Mouse (Mus musculus): ENCODE measurements around the gene Sprr2f. TPM values are rescaled to one million over a fixed set of nuclear protein-coding genes. Genes with fewer than 3 reads are reported as not detected.

The Sprr2f gene
- polyA plus RNA-seq (2015; fragmentation: Illumina TruSeq; extraction: RNeasy Lipid Tissue Mini Kit (QIAGEN cat#74804); ENCODE audit: insufficient read depth, low replicate concordance) = not detected

DNA sequence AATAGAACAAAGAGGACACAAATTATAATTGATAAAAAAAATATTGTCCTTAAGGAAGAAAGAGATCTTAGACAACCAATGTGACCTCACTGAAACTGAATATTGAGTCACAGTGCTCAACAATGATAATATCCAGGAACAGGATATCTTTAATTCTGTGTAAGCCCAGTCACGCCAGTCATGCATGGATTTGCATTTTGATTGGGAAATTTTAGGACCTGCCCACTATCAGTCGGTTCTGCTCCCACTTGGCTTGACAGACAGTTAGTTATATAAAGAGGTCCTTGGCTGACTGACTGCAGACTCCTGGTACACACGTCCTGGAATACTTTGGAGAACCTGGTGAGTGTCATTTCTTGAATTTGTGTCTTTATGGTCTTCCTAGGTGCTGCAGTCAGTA is at the start of gene Sprr2f:
Sprr2f (plus strand) TSS at position 301 of the 400 bp plus-strand sequence.

DNA sequence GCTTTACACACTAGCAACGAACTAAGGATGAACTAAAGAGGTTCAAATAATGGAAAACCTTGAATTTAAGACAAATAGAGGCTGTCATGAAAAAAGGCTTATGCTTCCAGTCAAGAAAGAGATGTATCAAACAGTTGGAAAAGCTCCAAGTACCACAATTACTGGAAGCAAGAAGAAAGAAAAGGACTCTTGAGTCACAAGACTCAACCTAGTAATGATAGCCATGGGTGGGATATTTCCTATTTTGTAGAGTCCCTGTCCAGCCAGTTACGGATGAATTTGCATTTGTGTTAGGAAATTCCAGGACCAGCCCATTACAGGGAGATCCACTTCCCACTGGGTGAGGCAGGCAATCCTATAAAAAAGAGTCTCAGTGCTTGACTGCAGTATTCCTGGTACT is 48.7 kb upstream of the Sprr2f start, which contains the start of gene Sprr2b:
Sprr2b (plus strand) TSS at position 301 of the 400 bp plus-strand sequence.

GRCm38 (mm10) chr3:92338840-92339239 is 26.1 kb upstream of the Sprr2f start, which contains the start of gene Sprr2d:
TSS of gene Sprr2d (plus strand) at chr3:92339140.

GRCm38 (mm10) chr3:92351843-92352242 is 13.1 kb upstream of the Sprr2f start, which contains the start of gene Sprr2e:
TSS of gene Sprr2e (plus strand) at chr3:92352143.

GRCm38 (mm10) chr3:92385385-92385784 is 20.4 kb downstream of the Sprr2f start, which contains the start of gene Sprr2h:
TSS of gene Sprr2h (plus strand) at chr3:92385685.

GRCm38 (mm10) chr3:92407691-92408090 is 42.7 kb downstream of the Sprr2f start, which contains the start of gene Sprr2i:
TSS of gene Sprr2i (plus strand) at chr3:92407991.

Other genes with a start within 250 kb of the Sprr2f start
- not detected for gene Prr9, start 241.2 kb upstream of the Sprr2f start, polyA plus RNA-seq (2015; fragmentation: Illumina TruSeq; extraction: RNeasy Lipid Tissue Mini Kit (QIAGEN cat#74804); ENCODE audit: insufficient read depth, low replicate concordance)
- gene Lelp1, start 222.4 kb upstream of the Sprr2f start, polyA plus RNA-seq (2015; fragmentation: Illumina TruSeq; extraction: RNeasy Lipid Tissue Mini Kit (QIAGEN cat#74804); ENCODE audit: insufficient read depth, low replicate concordance) = not detected
- gene Sprr2a1, start 149.4 kb upstream of the Sprr2f start, polyA plus RNA-seq (2015; fragmentation: Illumina TruSeq; extraction: RNeasy Lipid Tissue Mini Kit (QIAGEN cat#74804); ENCODE audit: insufficient read depth, low replicate concordance) = not detected
- gene Sprr2a2, start 149.3 kb upstream of the Sprr2f start, polyA plus RNA-seq (2015; fragmentation: Illumina TruSeq; extraction: RNeasy Lipid Tissue Mini Kit (QIAGEN cat#74804); ENCODE audit: insufficient read depth, low replicate concordance) = not detected
- gene Sprr2a3, start 79.8 kb upstream of the Sprr2f start, polyA plus RNA-seq (2015; fragmentation: Illumina TruSeq; extraction: RNeasy Lipid Tissue Mini Kit (QIAGEN cat#74804); ENCODE audit: insufficient read depth, low replicate concordance) = not detected
- not detected for gene Sprr2b, start 48.6 kb upstream of the Sprr2f start, polyA plus RNA-seq (2015; fragmentation: Illumina TruSeq; extraction: RNeasy Lipid Tissue Mini Kit (QIAGEN cat#74804); ENCODE audit: insufficient read depth, low replicate concordance)
- gene Sprr2d, start 26.0 kb upstream of the Sprr2f start, polyA plus RNA-seq (2015; fragmentation: Illumina TruSeq; extraction: RNeasy Lipid Tissue Mini Kit (QIAGEN cat#74804); ENCODE audit: insufficient read depth, low replicate concordance) = not detected
- gene Sprr2e, start 13.0 kb upstream of the Sprr2f start, polyA plus RNA-seq (2015; fragmentation: Illumina TruSeq; extraction: RNeasy Lipid Tissue Mini Kit (QIAGEN cat#74804); ENCODE audit: insufficient read depth, low replicate concordance) = not detected
- not detected for gene Sprr2h, start 20.5 kb downstream of the Sprr2f start, polyA plus RNA-seq (2015; fragmentation: Illumina TruSeq; extraction: RNeasy Lipid Tissue Mini Kit (QIAGEN cat#74804); ENCODE audit: insufficient read depth, low replicate concordance)
- gene Sprr2i, start 42.8 kb downstream of the Sprr2f start, polyA plus RNA-seq (2015; fragmentation: Illumina TruSeq; extraction: RNeasy Lipid Tissue Mini Kit (QIAGEN cat#74804); ENCODE audit: insufficient read depth, low replicate concordance) = not detected
- gene Sprr2j-ps, start 52.9 kb downstream of the Sprr2f start, polyA plus RNA-seq (2015; fragmentation: Illumina TruSeq; extraction: RNeasy Lipid Tissue Mini Kit (QIAGEN cat#74804); ENCODE audit: insufficient read depth, low replicate concordance) = not detected
- gene Gm9774, start 64.2 kb downstream of the Sprr2f start, polyA plus RNA-seq (2015; fragmentation: Illumina TruSeq; extraction: RNeasy Lipid Tissue Mini Kit (QIAGEN cat#74804); ENCODE audit: insufficient read depth, low replicate concordance) = 1.4 TPM
- gene Sprr2k, start 67.4 kb downstream of the Sprr2f start, polyA plus RNA-seq (2015; fragmentation: Illumina TruSeq; extraction: RNeasy Lipid Tissue Mini Kit (QIAGEN cat#74804); ENCODE audit: insufficient read depth, low replicate concordance) = not detected
- gene Sprr1b, start 73.6 kb downstream of the Sprr2f start, polyA plus RNA-seq (2015; fragmentation: Illumina TruSeq; extraction: RNeasy Lipid Tissue Mini Kit (QIAGEN cat#74804); ENCODE audit: insufficient read depth, low replicate concordance) = not detected
- gene Sprr3, start 93.5 kb downstream of the Sprr2f start, polyA plus RNA-seq (2015; fragmentation: Illumina TruSeq; extraction: RNeasy Lipid Tissue Mini Kit (QIAGEN cat#74804); ENCODE audit: insufficient read depth, low replicate concordance) = not detected
- not detected for gene Sprr1a, start 120.7 kb downstream of the Sprr2f start, polyA plus RNA-seq (2015; fragmentation: Illumina TruSeq; extraction: RNeasy Lipid Tissue Mini Kit (QIAGEN cat#74804); ENCODE audit: insufficient read depth, low replicate concordance)
- gene Sprr4, start 135.3 kb downstream of the Sprr2f start, polyA plus RNA-seq (2015; fragmentation: Illumina TruSeq; extraction: RNeasy Lipid Tissue Mini Kit (QIAGEN cat#74804); ENCODE audit: insufficient read depth, low replicate concordance) = not detected
- gene 2310046K23Rik, start 169.3 kb downstream of the Sprr2f start, polyA plus RNA-seq (2015; fragmentation: Illumina TruSeq; extraction: RNeasy Lipid Tissue Mini Kit (QIAGEN cat#74804); ENCODE audit: insufficient read depth, low replicate concordance) = not detected
- gene Ivl, start 208.5 kb downstream of the Sprr2f start, polyA plus RNA-seq (2015; fragmentation: Illumina TruSeq; extraction: RNeasy Lipid Tissue Mini Kit (QIAGEN cat#74804); ENCODE audit: insufficient read depth, low replicate concordance) = not detected
- not detected for gene Smcp, start 223.8 kb downstream of the Sprr2f start, polyA plus RNA-seq (2015; fragmentation: Illumina TruSeq; extraction: RNeasy Lipid Tissue Mini Kit (QIAGEN cat#74804); ENCODE audit: insufficient read depth, low replicate concordance)
- not detected for gene 2210017I01Rik, start 242.3 kb downstream of the Sprr2f start, polyA plus RNA-seq (2015; fragmentation: Illumina TruSeq; extraction: RNeasy Lipid Tissue Mini Kit (QIAGEN cat#74804); ENCODE audit: insufficient read depth, low replicate concordance)